Mouse (Mus musculus) hindbrain, embryonic 15.5 days (tissue): ENCODE results near the gene Krtdap. TPM values are rescaled to one million over a fixed set of nuclear protein-coding genes. Genes with fewer than 3 reads are reported as not detected.
"Not testable (repeated sequence)": the region's sequence is repeated elsewhere in the genome, so short reads cannot be mapped to it uniquely, and the experiment has no call there.

Experiments used
- ATAC-seq: fragments of 200-750 bp; cut with Nextera tagmentation; 2 replicates; pipeline ENCODE4 v1.8.0; 2017; ENCODE audit warnings: low read depth, moderate number of reproducible peaks, moderate TSS enrichment; ENCODE audit not compliant: low FRiP score
- H3K27ac ChIP-seq: fragments of 300-500 bp; sonication (generic); replicated peaks from 2 replicates; pipeline ENCODE4 v1.5.1; 2015; ENCODE audit warnings: mild to moderate bottlenecking, inconsistent platforms
- H3K27me3 ChIP-seq: fragments of 300-500 bp; sonication (generic); 2 replicates; pipeline ENCODE4 v1.6.1; 2015; ENCODE audit warnings: control low read depth, inconsistent platforms
- H3K36me3 ChIP-seq: fragments of 300-500 bp; sonication (generic); 2 replicates; pipeline ENCODE4 v1.6.1; 2015; ENCODE audit warnings: control low read depth, inconsistent platforms
- H3K4me1 ChIP-seq: fragments of 300-500 bp; sonication (generic); replicated peaks from 2 replicates; pipeline ENCODE4 v1.6.1; 2015; ENCODE audit warnings: control low read depth, inconsistent platforms
- H3K4me2 ChIP-seq: fragments of 300-500 bp; sonication (generic); 2 replicates; pipeline ENCODE4 v1.6.1; 2015; ENCODE audit warnings: moderate library complexity, mild to moderate bottlenecking, inconsistent platforms
- H3K4me3 ChIP-seq: fragments of 300-500 bp; sonication (generic); 2 replicates; pipeline ENCODE4 v1.5.1; 2015; ENCODE audit warnings: mild to moderate bottlenecking, inconsistent platforms
- H3K9ac ChIP-seq: fragments of 300-500 bp; sonication (generic); 2 replicates; pipeline ENCODE4 v1.6.1; 2015; ENCODE audit warnings: inconsistent platforms
- H3K9me3 ChIP-seq: fragments of 300-500 bp; sonication (generic); 2 replicates; pipeline ENCODE4 v1.6.1; 2016; ENCODE audit warnings: control low read depth, inconsistent platforms
- WGBS: fragments of 180-500 bp; shearing (Covaris S2); methylation state at CpG from one replicate; pipeline ENCODE4 v1.1.7; 2015; 5-methylcytosine and 5-hydroxymethylcytosine counted together
- polyA plus RNA-seq: library from polyadenylated mRNA; unstranded; fragments of >200 nt; fragmentation: Nextera tagmentation; extraction: Ambion mirVana; gene quantifications from 2 replicates; pipeline ENCODE4 v1.2.1, GENCODE M21; 2015

Krtdap gene
- polyA plus RNA-seq, 1 experiment from 2014 or later: 2.8 TPM

DNA sequence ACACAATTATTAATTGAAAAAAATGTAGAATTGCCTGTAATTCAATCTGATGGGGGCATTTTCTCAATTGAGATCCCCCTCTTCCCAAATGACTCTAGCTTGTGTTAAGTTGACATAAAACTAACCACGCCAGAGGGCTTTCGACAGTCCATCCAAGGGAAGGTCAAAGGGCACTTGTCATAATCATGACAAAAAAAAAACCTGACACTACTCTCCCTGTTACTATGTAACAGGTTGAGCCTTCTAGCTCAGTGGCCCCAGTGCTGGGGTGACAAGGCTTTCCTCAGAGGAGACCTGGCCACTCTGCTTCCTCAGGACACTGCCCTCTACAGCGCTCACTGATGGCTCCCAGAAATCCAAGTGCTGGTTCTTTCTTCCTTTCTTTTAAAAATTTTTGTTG, 36.6 kb downstream of the Krtdap start:
- Histone ChIP-seq H3K9me3 (no peaks in the 10 kb centered on the region), H3K27me3 (no peaks in the 10 kb centered on the region), H3K9ac (no peak overlapping the region), H3K4me2 (no peak overlapping the region), H3K27ac (no peak overlapping the region), H3K36me3 (no peaks in the 10 kb centered on the region), H3K4me1 (no peaks in the 10 kb centered on the region), H3K4me3 (no peak overlapping the region)
- ATAC-seq: no peak
- WGBS: 96% methylated on average over 3 of the region's 3 CpGs

DNA sequence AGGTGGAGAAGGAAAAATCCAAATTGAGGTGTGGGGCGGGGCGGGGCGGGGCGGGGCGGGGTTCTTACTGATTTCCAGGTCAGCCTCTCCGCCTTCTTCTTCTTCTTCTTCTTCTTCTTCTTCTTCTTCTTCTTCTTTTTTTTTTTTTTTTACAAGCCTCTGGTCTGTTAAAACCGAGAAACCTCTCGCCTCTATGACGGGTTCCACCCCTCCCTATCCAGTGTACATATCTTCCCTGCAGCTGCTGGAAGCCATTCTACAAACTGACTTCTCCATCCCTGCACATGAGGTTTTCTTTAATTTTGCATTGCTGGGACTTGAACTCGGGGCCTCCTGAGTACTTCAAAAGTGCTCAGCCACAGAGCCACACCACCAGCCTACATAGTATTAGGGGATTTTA, 39.0 kb downstream of the Krtdap start:
- no peaks in the 10 kb centered on the region for H3K9me3 ChIP-seq
- ATAC-seq: no peak
- H3K27ac ChIP-seq: no peak overlapping the region
- no peaks in the 10 kb centered on the region for H3K27me3 ChIP-seq
- H3K36me3 ChIP-seq: no peaks in the 10 kb centered on the region
- no peaks in the 10 kb centered on the region for H3K4me1 ChIP-seq
- 93% methylated on average over 10 of the region's 10 CpGs for WGBS
- no peak overlapping the region for H3K4me2 ChIP-seq
- no peak overlapping the region for H3K9ac ChIP-seq
- H3K4me3 ChIP-seq: no peak overlapping the region

DNA sequence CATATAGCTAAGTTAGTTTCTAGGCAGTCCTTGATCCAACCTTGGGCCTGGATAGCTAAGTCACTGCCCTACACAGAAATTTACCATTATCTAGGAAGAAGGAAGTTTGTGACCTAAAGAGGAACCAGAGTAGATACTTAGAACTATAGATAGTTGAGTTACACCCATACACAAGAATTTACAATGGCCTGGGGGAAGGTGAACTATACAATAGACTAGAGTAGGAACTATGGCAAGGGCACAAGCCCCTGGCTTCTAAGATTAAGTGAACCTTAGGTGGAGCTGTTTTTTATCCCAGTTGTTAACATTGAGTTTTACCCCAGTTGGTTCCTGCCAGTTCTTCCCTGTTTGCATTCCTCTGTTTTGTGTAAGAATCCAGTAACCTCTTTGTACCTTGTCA, 41.2 kb downstream of the Krtdap start:
- H3K36me3 ChIP-seq, ATAC-seq, H3K4me1 ChIP-seq, H3K4me2 ChIP-seq, H3K9ac ChIP-seq, H3K27ac ChIP-seq, H3K27me3 ChIP-seq, H3K9me3 ChIP-seq, H3K4me3 ChIP-seq: not testable (repeated sequence)

DNA sequence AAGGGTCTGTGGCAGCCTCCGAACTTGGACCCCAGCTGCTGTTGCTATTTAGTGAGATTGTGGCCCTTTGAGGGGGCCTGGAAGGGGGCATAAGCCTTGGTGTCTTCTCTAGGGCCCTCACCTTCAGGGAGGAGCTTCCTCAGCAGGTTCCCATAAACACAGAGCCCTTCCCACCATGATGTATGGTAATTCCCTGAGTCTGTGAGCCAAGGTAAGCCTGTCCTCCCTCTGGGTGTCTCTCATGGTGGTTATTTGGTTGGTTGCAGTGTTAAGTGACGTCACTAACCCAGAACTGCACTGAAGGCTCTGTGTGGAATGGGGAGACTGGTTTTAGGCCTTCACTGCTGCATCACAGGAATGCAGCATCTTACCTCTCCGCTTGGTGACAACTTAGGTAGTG, 41.7 kb downstream of the Krtdap start:
- WGBS: 68% methylated on average over 3 of the region's 3 CpGs
- Histone ChIP-seq H3K9ac (no peak overlapping the region), H3K27me3 (no peaks in the 10 kb centered on the region), H3K4me3 (no peak overlapping the region), H3K4me1 (no peaks in the 10 kb centered on the region), H3K36me3 (no peaks in the 10 kb centered on the region), H3K9me3 (no peaks in the 10 kb centered on the region), H3K27ac (no peak overlapping the region), H3K4me2 (no peak overlapping the region)
- no peak for ATAC-seq

DNA sequence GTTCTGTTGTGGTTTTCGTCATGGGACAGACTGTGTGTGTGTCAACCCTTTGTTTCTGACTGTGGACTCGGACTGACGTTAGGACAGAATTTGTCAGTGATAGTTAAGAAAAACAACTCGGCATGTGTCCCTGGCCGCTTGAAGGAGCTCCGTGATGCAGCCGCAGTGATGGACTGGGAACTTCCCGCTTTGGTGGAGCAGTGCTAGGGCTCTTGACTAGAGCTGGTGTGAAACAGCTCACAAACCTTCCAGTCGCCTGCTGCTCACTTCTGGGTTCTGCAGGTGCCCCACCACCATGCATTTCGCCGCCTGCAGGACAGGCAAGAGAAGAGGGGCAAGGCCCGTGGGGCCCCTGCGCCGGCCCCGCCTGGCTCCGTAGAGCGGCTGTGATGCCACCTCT, 44.6 kb downstream of the Krtdap start:
- no peaks in the 10 kb centered on the region for H3K27me3 ChIP-seq
- H3K4me3 ChIP-seq: no peak overlapping the region
- H3K4me1 ChIP-seq: no peaks in the 10 kb centered on the region
- ATAC-seq: no peak
- WGBS: 83% methylated on average over 16 of the region's 17 CpGs
- no peak overlapping the region for H3K27ac ChIP-seq
- H3K9ac ChIP-seq: no peak overlapping the region
- no peak overlapping the region for H3K4me2 ChIP-seq
- no peaks in the 10 kb centered on the region for H3K36me3 ChIP-seq
- H3K9me3 ChIP-seq: no peaks in the 10 kb centered on the region

DNA sequence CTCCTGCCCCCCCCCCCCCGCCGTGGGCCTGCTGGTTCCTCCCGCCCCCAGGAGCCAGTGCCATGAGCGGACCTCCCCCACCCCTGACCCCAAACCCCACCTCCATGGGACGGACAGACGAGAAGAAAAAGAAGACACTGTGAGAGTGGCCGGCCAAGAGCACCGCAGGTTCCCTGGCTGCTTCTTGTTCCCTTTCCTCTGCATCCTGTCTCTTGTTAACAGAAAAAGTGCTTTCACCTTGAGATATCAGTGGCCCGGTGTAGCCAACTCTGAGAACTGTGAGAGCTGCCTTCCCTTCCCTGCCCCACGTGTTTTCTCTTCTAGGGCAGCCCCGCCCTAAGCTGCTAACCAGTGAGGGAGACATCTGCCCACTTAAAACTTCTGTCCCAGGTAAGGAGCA, 45.0 kb downstream of the Krtdap start:
- H3K4me2 ChIP-seq, ATAC-seq, H3K27me3 ChIP-seq, H3K27ac ChIP-seq, H3K4me3 ChIP-seq, H3K4me1 ChIP-seq, H3K9ac ChIP-seq, H3K36me3 ChIP-seq, H3K9me3 ChIP-seq: not testable (repeated sequence)
- WGBS: 58% methylated on average over 7 of the region's 11 CpGs

DNA sequence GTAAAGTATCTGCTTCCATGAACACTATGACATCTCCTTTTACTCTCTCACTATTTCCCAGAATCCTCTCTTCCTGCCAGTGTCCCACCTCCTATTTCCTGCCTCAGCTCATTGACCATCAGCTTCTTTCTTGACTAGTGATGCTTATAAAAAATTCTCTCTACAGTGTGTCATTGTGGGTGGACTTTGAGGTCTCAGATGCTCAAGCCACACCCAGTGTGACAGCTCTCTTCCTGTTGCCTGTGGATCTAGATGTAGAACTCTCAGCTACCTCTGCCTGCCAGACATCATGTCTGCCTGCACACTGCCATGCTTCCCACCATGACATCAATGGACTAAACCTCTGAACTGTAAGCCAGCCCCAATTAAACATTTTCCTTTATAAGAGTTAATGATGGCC, 49.6 kb downstream of the Krtdap start:
- ATAC-seq: no peak
- Histone ChIP-seq H3K36me3 (no peaks in the 10 kb centered on the region), H3K27ac (no peak overlapping the region), H3K27me3 (no peaks in the 10 kb centered on the region), H3K4me2 (no peak overlapping the region), H3K4me1 (no peaks in the 10 kb centered on the region), H3K9ac (no peak overlapping the region), H3K4me3 (no peak overlapping the region), H3K9me3 (no peaks in the 10 kb centered on the region)

DNA sequence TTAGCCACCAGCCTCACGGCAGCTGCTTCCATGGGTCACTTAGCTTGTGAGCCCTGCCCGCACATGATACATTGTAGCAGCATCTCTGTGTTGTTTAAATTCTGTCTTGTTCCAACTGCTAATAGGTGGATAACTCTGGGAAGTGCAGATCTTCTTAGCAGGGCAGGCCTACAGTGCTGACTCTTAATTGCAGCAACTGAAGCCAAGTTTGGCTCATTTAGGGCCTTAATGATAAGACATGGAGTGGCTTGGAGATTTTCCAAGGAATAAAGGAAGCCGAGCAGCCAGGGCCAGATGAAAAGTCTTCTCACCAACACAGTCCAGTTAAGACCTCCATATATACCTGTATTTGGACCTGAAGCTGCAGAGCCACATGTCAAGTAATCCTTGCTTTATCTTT, 52.6 kb downstream of the Krtdap start:
- no peak overlapping the region for H3K4me2 ChIP-seq
- no peaks in the 10 kb centered on the region for H3K27me3 ChIP-seq
- no peak overlapping the region for H3K4me3 ChIP-seq
- peaks cover 5% of the 10 kb centered on the region; the same call in 1 of the 2 replicates for H3K4me1 ChIP-seq
- H3K27ac ChIP-seq: no peak overlapping the region
- H3K9me3 ChIP-seq: no peaks in the 10 kb centered on the region
- 75% methylated on average over 3 of the region's 3 CpGs for WGBS
- no peak overlapping the region for H3K9ac ChIP-seq
- ATAC-seq: no peak
- H3K36me3 ChIP-seq: no peaks in the 10 kb centered on the region

Other genes with a start within 250 kb of the Krtdap start
- gene Hspb6, start 235.7 kb upstream of the Krtdap start, polyA plus RNA-seq: 11.1 and 13.2 TPM in 2 replicates
- 8.4 and 9.1 TPM in 2 replicates for gene Proser3, start 235.6 kb upstream of the Krtdap start, polyA plus RNA-seq
- 52.7 and 53.1 TPM in 2 replicates for gene Lin37, start 228.1 kb upstream of the Krtdap start, polyA plus RNA-seq
- gene U2af1l4, start 224.6 kb upstream of the Krtdap start, polyA plus RNA-seq: 89.7 and 92.1 TPM in 2 replicates
- 15.4 and 17.5 TPM in 2 replicates for gene Gm49396, start 224.6 kb upstream of the Krtdap start, polyA plus RNA-seq
- gene Psenen, start 224.3 kb upstream of the Krtdap start, polyA plus RNA-seq: 124 and 134 TPM in 2 replicates
- 5.5 and 6.0 TPM in 2 replicates for gene Igflr1, start 222.5 kb upstream of the Krtdap start, polyA plus RNA-seq
- 9.2 and 9.8 TPM in 2 replicates for gene Kmt2b, start 199.2 kb upstream of the Krtdap start, polyA plus RNA-seq
- gene Zbtb32, start 189.0 kb upstream of the Krtdap start, polyA plus RNA-seq: 0.10 and 0.37 TPM in 2 replicates
- gene Upk1a, start 175.0 kb upstream of the Krtdap start, polyA plus RNA-seq: 0.51 and 0.82 TPM in 2 replicates
- gene Cox6b1, start 161.7 kb upstream of the Krtdap start, polyA plus RNA-seq: 1,185 and 1,301 TPM in 2 replicates
- not detected in 2 replicates for gene Etv2, start 152.0 kb upstream of the Krtdap start, polyA plus RNA-seq
- gene Rbm42, start 137.6 kb upstream of the Krtdap start, polyA plus RNA-seq: 131 and 139 TPM in 2 replicates
- gene Haus5, start 122.9 kb upstream of the Krtdap start, polyA plus RNA-seq: 25.9 and 29.9 TPM in 2 replicates
- not detected in 2 replicates for gene Pmis2, start 116.3 kb upstream of the Krtdap start, polyA plus RNA-seq
- not detected in 2 replicates for gene 2200002J24Rik, start 89.0 kb upstream of the Krtdap start, polyA plus RNA-seq
- gene Atp4a, start 75.7 kb upstream of the Krtdap start, polyA plus RNA-seq: 3.1 and 3.3 TPM in 2 replicates
- gene Tmem147, start 58.4 kb upstream of the Krtdap start, polyA plus RNA-seq: 273 and 284 TPM in 2 replicates
- 0.79 and 1.4 TPM in 2 replicates for gene Gapdhs, start 44.2 kb upstream of the Krtdap start, polyA plus RNA-seq
- gene Sbsn, start 36.4 kb upstream of the Krtdap start, polyA plus RNA-seq: 2.2 TPM in 2 replicates
- gene Dmkn, start 24.1 kb upstream of the Krtdap start, polyA plus RNA-seq: 2.0 and 3.0 TPM in 2 replicates
- 0.21 TPM in 1 of 2 replicates, not detected in the other for gene Ffar2, start 35.9 kb downstream of the Krtdap start, polyA plus RNA-seq
- 0.13 TPM in 1 of 2 replicates, not detected in the other for gene Ffar3, start 68.3 kb downstream of the Krtdap start, polyA plus RNA-seq
- gene Ffar1, start 73.7 kb downstream of the Krtdap start, polyA plus RNA-seq: not detected in 2 replicates
- gene Cd22, start 92.4 kb downstream of the Krtdap start, polyA plus RNA-seq: 0.35 TPM in 1 of 2 replicates, not detected in the other
- 4.1 and 5.0 TPM in 2 replicates for gene Mag, start 127.0 kb downstream of the Krtdap start, polyA plus RNA-seq
- not detected in 2 replicates for gene Hamp2, start 136.8 kb downstream of the Krtdap start, polyA plus RNA-seq
- not detected in 2 replicates for gene Hamp, start 156.1 kb downstream of the Krtdap start, polyA plus RNA-seq
- gene Usf2, start 168.9 kb downstream of the Krtdap start, polyA plus RNA-seq: 27.3 and 29.3 TPM in 2 replicates
- 24.3 and 24.4 TPM in 2 replicates for gene Lsr, start 185.6 kb downstream of the Krtdap start, polyA plus RNA-seq
- 0.69 and 1.1 TPM in 2 replicates for gene Fam187b, start 185.9 kb downstream of the Krtdap start, polyA plus RNA-seq